Mouse (Mus musculus) cerebellum, adult 9-10 months (tissue): ENCODE data around the gene Sapcd2.
A peak's percentile ranks its signal among the peaks of the same experiment; 100 is the strongest.
"Not testable (repeated sequence)": the region's sequence is repeated elsewhere in the genome, so short reads cannot be mapped to it uniquely, and the experiment has no call there.

Experiments used
- DNase-seq: peaks from one replicate; pipeline ENCODE4 v3.0.0; 2022

Sapcd2 gene

DNA sequence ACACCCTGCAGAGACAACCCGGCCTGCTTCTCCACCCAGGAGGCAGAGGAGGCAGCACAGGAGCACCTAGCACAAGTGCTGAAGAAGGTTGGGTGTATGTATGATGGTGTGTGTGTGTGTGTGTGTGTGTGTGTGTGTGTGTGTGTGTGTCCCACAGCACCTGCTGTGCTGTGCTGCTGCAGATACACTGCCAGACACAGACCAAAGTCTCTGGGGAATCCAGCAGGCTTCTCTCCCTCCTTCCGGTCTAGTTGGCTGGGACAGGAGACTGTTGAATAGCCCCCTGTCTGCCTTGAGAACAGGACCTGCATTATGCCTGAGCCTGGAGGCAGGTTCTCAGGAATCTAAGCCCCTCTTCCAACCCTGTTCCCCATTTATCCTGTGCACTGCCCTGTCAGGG lies 1.3 kb downstream of the Sapcd2 start:
- no peak for DNase-seq

DNA sequence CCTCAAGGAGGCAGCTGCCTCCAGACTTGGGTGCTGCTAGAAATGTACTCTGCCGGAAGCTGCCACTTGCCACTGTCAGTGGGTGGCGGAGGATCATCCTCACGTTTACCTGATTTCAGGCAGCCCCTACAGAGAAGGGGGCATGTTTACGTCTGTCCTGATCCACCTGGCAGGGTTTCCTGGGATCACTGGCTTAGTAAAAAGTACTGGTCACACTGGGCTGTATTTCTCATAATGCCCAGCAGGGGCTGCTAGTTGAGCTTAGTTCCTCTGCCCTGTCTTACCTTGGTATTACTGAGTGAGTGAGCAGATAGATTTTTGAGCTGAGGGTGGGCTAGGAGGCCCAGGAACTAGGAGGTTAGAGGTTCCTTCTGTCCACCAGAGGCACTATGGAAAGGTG lies 4.5 kb downstream of the Sapcd2 start:
- DNase-seq = peak; percentile 77

GRCm38 (mm10) chr2:25384492-25384891 lies 12.4 kb downstream of the Sapcd2 start:
- no peak for DNase-seq

- no peak for DNase-seq
These were observed 19.1 kb downstream of the Sapcd2 start for GRCm38 (mm10) chr2:25391266-25391665.

DNA sequence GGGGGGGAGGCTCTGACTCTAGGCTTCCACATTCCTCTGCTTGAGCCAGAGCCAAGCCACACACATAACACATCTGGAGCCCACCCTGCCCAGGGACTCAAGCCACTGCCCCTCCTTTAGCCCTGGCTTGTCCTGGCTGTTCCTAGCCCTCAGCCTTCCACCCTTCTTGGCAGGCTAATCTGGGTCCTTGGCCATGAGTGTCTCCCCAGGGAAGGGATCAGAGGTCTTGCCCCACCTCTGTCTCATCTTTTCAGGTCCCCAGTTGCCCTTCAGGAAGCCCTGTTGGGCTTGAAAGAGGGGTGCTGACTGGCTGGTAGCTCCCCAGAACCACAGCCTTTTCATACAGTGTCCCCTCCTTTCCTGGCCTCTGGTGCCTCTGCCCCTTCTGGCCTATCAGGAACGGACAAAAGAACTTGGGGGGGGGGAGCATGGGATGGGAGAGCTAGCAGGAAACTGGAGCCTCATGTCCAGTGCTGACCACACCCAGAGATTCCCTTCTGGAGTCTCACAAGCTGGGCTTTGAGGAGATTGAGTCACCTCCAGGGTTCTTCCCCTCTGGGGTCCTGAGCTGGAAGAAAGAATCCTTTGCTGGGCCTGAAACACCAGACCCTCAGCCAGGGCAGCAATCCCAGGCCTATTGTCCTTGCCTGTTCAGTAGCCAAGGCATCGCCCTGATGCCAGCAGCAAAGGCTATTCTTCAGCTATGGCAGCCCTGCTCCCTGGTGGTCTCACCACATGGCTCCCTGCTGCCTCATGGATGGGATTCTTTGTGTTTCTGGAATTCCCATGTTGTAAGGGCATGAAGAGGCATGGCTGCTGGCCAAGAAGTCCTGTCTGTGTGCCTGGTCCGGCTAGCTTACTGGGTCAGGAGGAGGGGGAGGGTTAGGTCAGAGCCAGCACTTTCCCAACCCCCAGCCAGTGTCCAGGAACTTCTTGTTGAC lies 22.4 kb downstream of the Sapcd2 start:
- peak; percentile 68 for DNase-seq

- DNase-seq = peak; percentile 67
These were observed 23.8 kb downstream of the Sapcd2 start, which contains the start of gene Entpd2 for GRCm38 (mm10) chr2:25395721-25396596. Gene Entpd2, plus strand, starts transcription at chr2:25395874.

- peak; percentile 83 for DNase-seq
These were observed 24.5 kb downstream of the Sapcd2 start for GRCm38 (mm10) chr2:25396597-25396983.

DNA sequence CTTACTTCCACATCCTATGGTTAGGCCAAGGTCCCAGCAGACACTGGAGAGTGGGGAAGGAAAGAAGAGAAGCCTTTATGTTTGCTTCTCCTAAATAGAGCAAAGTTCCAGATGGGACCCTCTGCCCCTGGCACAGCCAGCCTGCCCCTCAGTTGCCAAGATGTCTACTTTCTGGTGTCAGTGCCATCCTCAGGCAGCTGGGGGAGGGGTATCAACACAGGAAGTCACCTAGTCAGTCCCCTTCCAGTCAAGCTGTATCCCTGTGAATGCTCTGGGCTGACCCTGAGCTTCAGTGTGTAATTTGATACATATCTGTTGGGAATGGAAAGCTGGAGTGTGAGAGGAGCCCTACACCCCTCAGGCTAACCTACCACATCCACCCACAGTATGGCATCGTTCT lies 24.9 kb downstream of the Sapcd2 start:
- no peak for DNase-seq

GRCm38 (mm10) chr2:25398065-25398464 lies 25.9 kb downstream of the Sapcd2 start:
- no peak for DNase-seq

GRCm38 (mm10) chr2:25399051-25399450 lies 26.9 kb downstream of the Sapcd2 start, which contains the start of gene Npdc1:
Gene Npdc1, plus strand, starts transcription at chr2:25399351.
- DNase-seq = no peak

- no peak for DNase-seq
These were observed 28.2 kb downstream of the Sapcd2 start for GRCm38 (mm10) chr2:25400291-25400690.

DNA sequence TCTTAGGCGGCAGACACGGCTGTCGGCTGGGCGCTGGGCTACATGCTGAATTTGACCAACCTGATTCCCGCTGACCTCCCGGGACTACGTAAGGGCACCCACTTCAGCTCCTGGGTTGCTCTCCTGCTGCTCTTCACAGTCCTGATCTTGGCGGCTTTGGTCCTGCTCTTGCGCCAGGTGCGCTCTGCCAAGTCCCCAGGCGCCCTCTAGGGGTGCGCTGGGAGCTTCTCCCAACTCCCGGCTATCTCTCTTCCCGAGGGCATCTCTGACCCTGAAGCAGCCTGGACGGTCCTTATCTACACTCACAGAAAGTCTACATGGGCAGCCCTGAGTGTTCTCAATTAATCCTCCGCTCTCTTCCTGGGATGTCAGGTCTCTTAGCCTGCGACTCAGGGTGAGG lies 28.6 kb downstream of the Sapcd2 start:
- peak; percentile 75 for DNase-seq

- peak; percentile 88 for DNase-seq
These were observed 30.4 kb downstream of the Sapcd2 start for GRCm38 (mm10) chr2:25402377-25402971.

DNA sequence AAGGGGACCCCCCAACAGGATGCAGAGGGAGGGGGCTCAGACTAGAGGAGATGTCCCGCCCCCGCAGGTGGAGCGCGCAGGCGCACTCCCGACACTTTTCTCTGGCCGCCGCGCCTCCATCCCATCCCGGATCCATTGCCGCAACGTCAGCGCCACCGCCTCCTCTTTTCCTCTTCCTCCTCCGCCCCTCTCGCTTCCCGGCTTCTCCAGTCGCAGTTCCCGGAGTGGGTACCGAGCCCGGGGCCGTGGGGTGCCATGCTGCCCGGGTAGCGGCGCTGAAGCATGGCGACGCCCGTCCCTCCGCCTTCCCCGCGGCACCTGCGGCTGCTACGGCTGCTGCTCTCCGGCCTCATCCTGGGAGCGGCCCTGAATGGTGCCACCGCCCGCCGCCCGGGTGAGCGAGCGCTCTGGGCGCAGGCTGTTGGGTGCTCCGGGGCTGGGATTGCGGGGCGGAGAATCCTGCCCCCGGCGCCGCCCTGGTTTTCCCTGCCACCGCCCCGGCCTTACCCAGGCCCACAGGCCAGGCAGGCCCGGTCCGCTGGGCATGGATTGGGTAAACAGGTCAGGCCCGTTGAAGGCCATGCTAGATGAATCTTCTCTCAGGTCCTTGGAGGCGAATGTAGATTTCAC lies 31.0 kb downstream of the Sapcd2 start:
- peak; percentile 90 for DNase-seq

- no peak for DNase-seq
These were observed 31.9 kb downstream of the Sapcd2 start for GRCm38 (mm10) chr2:25403994-25404393.

- DNase-seq = no peak
These were observed 36.8 kb downstream of the Sapcd2 start for GRCm38 (mm10) chr2:25408908-25409307.

- not testable (repeated sequence) for DNase-seq
These were observed 41.3 kb downstream of the Sapcd2 start for GRCm38 (mm10) chr2:25413436-25413835.

- no peak for DNase-seq
These were observed 45.3 kb downstream of the Sapcd2 start for GRCm38 (mm10) chr2:25417426-25417825.

- peak; percentile 67 for DNase-seq
These were observed 49.8 kb downstream of the Sapcd2 start for GRCm38 (mm10) chr2:25421896-25422295.

- DNase-seq = peak; percentile 55
These were observed 50.7 kb downstream of the Sapcd2 start, which contains the start of gene Fut7 for GRCm38 (mm10) chr2:25422587-25423410. Gene Fut7, plus strand, starts transcription at chr2:25423267.

GRCm38 (mm10) chr2:25423626-25424025 lies 51.5 kb downstream of the Sapcd2 start:
- DNase-seq = no peak

DNA sequence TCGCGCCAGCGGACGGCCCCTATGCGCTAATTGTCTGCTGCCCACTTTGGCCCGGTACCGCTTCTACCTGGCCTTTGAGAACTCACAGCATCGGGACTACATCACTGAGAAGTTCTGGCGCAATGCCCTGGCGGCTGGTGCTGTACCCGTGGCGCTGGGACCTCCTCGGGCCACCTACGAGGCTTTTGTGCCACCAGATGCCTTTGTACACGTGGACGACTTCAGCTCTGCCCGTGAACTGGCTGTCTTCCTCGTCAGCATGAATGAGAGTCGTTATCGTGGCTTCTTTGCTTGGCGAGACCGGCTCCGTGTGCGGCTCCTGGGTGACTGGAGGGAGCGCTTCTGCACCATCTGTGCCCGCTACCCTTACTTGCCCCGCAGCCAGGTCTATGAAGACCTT lies 53.4 kb downstream of the Sapcd2 start:
- DNase-seq = peak; percentile 68
